Mouse (Mus musculus) midbrain, embryonic 16.5 days (tissue): ENCODE data around the gene 1700023F06Rik. TPM values are rescaled to one million over a fixed set of nuclear protein-coding genes. Genes with fewer than 3 reads are reported as not detected.

Source experiments
- ATAC-seq: fragments of 200-750 bp; cut with Nextera tagmentation; 2 replicates; pipeline ENCODE4 v1.8.0; 2017; ENCODE audit warnings: moderate TSS enrichment
- H3K27ac ChIP-seq: fragments of 300-500 bp; sonication (generic); 2 replicates; pipeline ENCODE4 v1.5.1; 2014; ENCODE audit warnings: mild to moderate bottlenecking, low read length, mixed read lengths
- H3K27me3 ChIP-seq: fragments of 300-500 bp; sonication (generic); 2 replicates; pipeline ENCODE4 v1.6.1; 2014; ENCODE audit warnings: low read depth, low read length, mixed read lengths; ENCODE audit not compliant: control insufficient read depth, insufficient read depth
- H3K36me3 ChIP-seq: fragments of 300-500 bp; sonication (generic); 2 replicates; pipeline ENCODE4 v1.6.1; 2014; ENCODE audit warnings: mild to moderate bottlenecking, low read length, moderate library complexity, mixed read lengths; ENCODE audit not compliant: control insufficient read depth, insufficient read depth
- H3K4me1 ChIP-seq: fragments of 300-500 bp; sonication (generic); 2 replicates; pipeline ENCODE4 v1.6.1; 2014; ENCODE audit warnings: mild to moderate bottlenecking, low read length, mixed read lengths; ENCODE audit not compliant: control insufficient read depth, insufficient read depth
- H3K4me2 ChIP-seq: fragments of 300-500 bp; sonication (generic); 2 replicates; pipeline ENCODE4 v1.6.1; 2014; ENCODE audit warnings: mild to moderate bottlenecking, low read length, mixed read lengths
- H3K4me3 ChIP-seq: fragments of 300-500 bp; sonication (generic); 2 replicates; pipeline ENCODE4 v1.5.1; 2014; ENCODE audit warnings: low read depth, mild to moderate bottlenecking, low read length, moderate library complexity, mixed read lengths
- H3K9ac ChIP-seq: fragments of 300-500 bp; sonication (generic); 2 replicates; pipeline ENCODE4 v1.6.1; 2014; ENCODE audit warnings: low read depth, low read length, mixed read lengths
- H3K9me3 ChIP-seq: fragments of 300-500 bp; sonication (generic); replicated peaks from 2 replicates; pipeline ENCODE4 v1.6.1; 2014; ENCODE audit warnings: mild to moderate bottlenecking, low read length, mixed read lengths; ENCODE audit not compliant: control insufficient read depth, poor library complexity, severe bottlenecking
- WGBS: fragments of 180-500 bp; shearing (Covaris S2); extraction: QIAGEN DNeasy Blood & Tissue Kit; methylation state at CpG from one replicate; pipeline ENCODE4 v1.1.7; 2014; 5-methylcytosine and 5-hydroxymethylcytosine counted together
- polyA plus RNA-seq: library from polyadenylated mRNA; unstranded; fragments of >200 nt; fragmentation: Nextera tagmentation; extraction: Ambion mirVana; gene quantifications from 2 replicates; pipeline ENCODE4 v1.2.1, GENCODE M21; 2015

The 1700023F06Rik gene
- polyA plus RNA-seq, 1 experiment from 2014 or later: 2.3 TPM

DNA sequence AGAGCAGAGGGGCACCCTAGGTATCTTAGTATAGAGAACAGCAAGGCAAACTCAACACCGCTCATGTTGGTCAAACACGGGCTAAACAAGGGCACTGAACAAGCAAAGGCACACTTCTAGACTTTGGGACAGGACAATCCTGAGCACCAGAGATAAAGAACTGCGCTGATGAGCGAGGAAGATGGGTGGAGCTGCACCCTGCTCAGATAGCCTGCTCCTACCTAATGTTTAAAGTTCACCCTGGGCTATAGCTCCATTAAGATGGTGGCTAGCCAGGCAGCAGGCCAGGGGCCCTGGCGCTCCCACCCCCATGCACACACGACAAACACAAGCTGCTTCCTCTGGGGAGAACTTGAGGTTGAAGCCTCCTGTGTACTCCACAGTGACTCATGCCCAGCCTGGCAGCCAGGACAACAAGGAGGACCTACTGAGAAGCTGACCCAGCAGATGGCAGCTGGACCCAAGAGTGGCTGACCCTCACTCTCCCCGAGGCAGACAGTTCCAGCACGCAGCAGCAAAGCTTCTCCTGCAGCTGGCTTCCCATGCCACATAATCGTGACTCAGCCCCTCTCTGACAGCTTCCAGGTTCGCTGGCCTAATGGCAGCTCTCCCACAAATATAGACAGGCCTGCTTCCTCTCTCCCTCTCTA, 37.8 kb upstream of the 1700023F06Rik start:
- Histone ChIP-seq H3K27me3 (no peaks in the 10 kb centered on the region), H3K9me3 (no peaks in the 10 kb centered on the region), H3K9ac (peak overlapping the region; percentile 14; the same call in 1 of the 2 replicates), H3K27ac (no peak overlapping the region), H3K4me2 (no peak overlapping the region), H3K4me1 (peaks cover 23% of the 10 kb centered on the region), H3K36me3 (no peaks in the 10 kb centered on the region), H3K4me3 (no peak overlapping the region)
- no peak for ATAC-seq
- WGBS: 71% methylated on average over 10 of the region's 10 CpGs

DNA sequence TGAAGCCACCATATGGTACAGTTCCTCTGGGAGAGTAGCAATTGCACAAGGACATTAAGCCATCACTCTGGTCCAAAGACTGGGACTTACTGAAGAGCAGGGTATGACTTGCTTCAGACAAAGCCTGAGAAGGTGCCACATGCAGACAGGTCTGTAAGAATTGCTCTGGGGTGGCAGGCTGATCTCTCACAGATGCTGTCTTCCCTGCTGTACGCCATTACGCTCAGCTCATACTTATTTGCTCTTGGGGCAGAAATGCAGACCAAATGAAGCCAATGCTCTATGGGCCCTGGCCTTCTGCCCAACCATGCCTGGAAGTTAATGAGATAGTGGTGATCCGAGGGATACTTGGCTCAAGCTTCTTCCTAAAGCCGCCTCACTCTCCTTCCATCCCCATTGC, 36.5 kb upstream of the 1700023F06Rik start:
- Histone ChIP-seq H3K9ac (no peak overlapping the region), H3K27me3 (no peaks in the 10 kb centered on the region), H3K4me3 (no peak overlapping the region), H3K36me3 (peaks cover 2% of the 10 kb centered on the region; the same call in 1 of the 2 replicates), H3K9me3 (no peaks in the 10 kb centered on the region), H3K4me2 (no peak overlapping the region), H3K4me1 (peaks cover 23% of the 10 kb centered on the region), H3K27ac (no peak overlapping the region)
- ATAC-seq: no peak
- WGBS: 79% methylated on average over 4 of the region's 4 CpGs

- H3K27ac ChIP-seq: no peak overlapping the region
- ATAC-seq: no peak
- WGBS: 52% methylated on average over 7 of the region's 7 CpGs
- H3K4me2 ChIP-seq: no peak overlapping the region
- H3K36me3 ChIP-seq: peaks cover 23% of the 10 kb centered on the region
- no peaks in the 10 kb centered on the region for H3K27me3 ChIP-seq
- no peak overlapping the region for H3K9ac ChIP-seq
- no peaks in the 10 kb centered on the region for H3K9me3 ChIP-seq
- H3K4me1 ChIP-seq: peaks cover 2% of the 10 kb centered on the region; the same call in 1 of the 2 replicates
- H3K4me3 ChIP-seq: no peak overlapping the region
Observed at GRCm38 (mm10) chr11:103240740-103241139, 32.4 kb upstream of the 1700023F06Rik start.

DNA sequence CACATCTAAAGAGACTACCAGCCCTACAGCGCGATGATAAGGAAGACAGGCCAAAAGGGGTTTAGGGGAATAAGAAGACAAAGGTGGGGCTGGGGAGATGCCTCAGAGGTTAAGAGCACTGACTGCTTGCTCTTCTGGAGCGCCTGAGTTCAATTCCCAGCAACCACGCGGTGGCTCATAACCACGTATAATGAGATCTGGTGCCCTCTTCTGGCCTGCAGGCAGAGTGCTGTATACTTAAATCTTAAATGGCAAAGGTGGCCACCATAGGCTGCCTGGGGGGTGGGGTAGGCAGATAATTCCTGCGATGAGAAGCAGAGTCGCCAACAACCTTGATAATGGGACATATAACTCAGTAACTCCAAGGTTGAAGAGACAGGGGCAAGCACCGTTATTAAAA, 29.4 kb upstream of the 1700023F06Rik start:
- no peaks in the 10 kb centered on the region for H3K27me3 ChIP-seq
- peaks cover 2% of the 10 kb centered on the region; the same call in 1 of the 2 replicates for H3K4me1 ChIP-seq
- WGBS: 76% methylated on average over 9 of the region's 9 CpGs
- no peak overlapping the region for H3K4me2 ChIP-seq
- no peaks in the 10 kb centered on the region for H3K9me3 ChIP-seq
- H3K9ac ChIP-seq: no peak overlapping the region
- H3K27ac ChIP-seq: no peak overlapping the region
- peaks cover 23% of the 10 kb centered on the region for H3K36me3 ChIP-seq
- no peak overlapping the region for H3K4me3 ChIP-seq
- ATAC-seq: no peak

DNA sequence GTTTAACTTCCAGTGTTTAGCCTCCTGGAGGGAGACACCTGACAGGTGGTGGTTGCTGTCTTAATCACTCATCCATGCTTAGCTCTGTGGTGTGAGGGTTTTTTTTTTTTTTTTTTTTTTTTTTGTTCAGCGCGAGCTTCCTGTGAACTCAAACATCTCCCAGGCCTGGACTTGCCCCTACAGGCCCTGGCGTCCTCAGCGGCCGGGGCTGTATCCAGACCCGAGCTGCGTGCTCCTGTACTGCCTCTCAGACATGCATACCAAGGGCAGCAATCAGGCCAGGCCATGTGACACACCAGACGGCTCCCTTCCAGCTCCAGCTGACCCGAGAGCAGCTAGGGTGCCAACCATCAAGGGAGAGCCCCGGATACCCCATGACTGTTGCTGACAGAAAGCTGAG, 28.5 kb upstream of the 1700023F06Rik start:
- no peak overlapping the region for H3K27ac ChIP-seq
- H3K27me3 ChIP-seq: no peaks in the 10 kb centered on the region
- H3K4me2 ChIP-seq: no peak overlapping the region
- peaks cover 23% of the 10 kb centered on the region for H3K36me3 ChIP-seq
- WGBS: 84% methylated on average over 10 of the region's 10 CpGs
- no peak overlapping the region for H3K4me3 ChIP-seq
- no peaks in the 10 kb centered on the region for H3K9me3 ChIP-seq
- H3K9ac ChIP-seq: no peak overlapping the region; the same call in 1 of the 2 replicates
- peaks cover 2% of the 10 kb centered on the region; the same call in 1 of the 2 replicates for H3K4me1 ChIP-seq
- ATAC-seq: no peak

DNA sequence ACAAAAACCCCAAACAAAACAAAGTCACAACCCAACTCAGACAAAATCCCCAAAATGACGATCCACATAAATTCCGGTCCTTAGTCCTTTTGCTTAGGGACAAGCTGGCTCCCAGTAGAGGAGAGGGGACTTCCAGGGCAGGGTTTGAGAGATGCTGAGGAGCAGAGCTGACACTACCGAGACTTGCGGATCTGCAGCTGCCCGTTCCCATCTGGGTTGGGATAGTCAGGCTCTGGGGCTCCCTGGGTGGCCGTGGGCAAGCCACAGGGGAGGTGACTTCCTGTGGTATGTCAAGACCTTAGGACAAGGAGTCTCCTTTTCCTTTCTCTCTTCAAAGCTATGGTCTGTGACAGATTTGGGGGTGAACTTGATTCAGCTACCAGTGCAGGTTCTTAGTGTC, 28.1 kb upstream of the 1700023F06Rik start:
- Histone ChIP-seq H3K4me2 (no peak overlapping the region), H3K27ac (no peak overlapping the region), H3K36me3 (peaks cover 23% of the 10 kb centered on the region), H3K9me3 (no peaks in the 10 kb centered on the region), H3K9ac (no peak overlapping the region; the same call in 1 of the 2 replicates), H3K27me3 (no peaks in the 10 kb centered on the region), H3K4me3 (no peak overlapping the region), H3K4me1 (no peaks in the 10 kb centered on the region)
- ATAC-seq: no peak
- 88% methylated on average over 6 of the region's 6 CpGs for WGBS

GRCm38 (mm10) chr11:103235702-103236101, 27.3 kb upstream of the 1700023F06Rik start:
- Histone ChIP-seq H3K4me2 (no peak overlapping the region), H3K9me3 (no peaks in the 10 kb centered on the region), H3K9ac (no peak overlapping the region), H3K4me3 (no peak overlapping the region), H3K27ac (no peak overlapping the region), H3K36me3 (peaks cover 21% of the 10 kb centered on the region), H3K4me1 (no peaks in the 10 kb centered on the region), H3K27me3 (no peaks in the 10 kb centered on the region)
- 75% methylated on average over 11 of the region's 11 CpGs for WGBS
- no peak for ATAC-seq

DNA sequence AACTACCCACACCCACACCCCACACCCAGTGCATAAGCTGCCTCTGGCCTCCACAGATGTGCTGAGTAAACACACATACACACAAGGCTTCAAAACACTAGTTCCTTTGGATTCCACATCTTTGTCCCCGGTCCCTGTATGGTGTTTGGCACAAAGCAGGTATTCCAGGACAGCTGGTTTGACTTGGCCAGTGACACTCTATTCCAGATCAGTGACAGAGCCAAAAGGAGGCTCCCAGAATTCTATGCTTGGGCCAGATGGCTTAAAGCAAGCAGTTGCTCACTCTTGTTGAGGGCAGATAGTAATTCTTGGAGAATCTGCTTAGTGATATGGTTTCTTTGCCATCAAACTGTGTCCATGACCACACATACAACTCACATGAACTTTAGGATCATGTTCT, 26.1 kb upstream of the 1700023F06Rik start:
- H3K27me3 ChIP-seq: no peaks in the 10 kb centered on the region
- H3K36me3 ChIP-seq: peaks cover 25% of the 10 kb centered on the region
- no peaks in the 10 kb centered on the region; the same call in 1 of the 2 replicates for H3K9me3 ChIP-seq
- 64% methylated on average over 1 of the region's 1 CpGs for WGBS
- no peak overlapping the region for H3K4me2 ChIP-seq
- ATAC-seq: no peak
- H3K4me3 ChIP-seq: no peak overlapping the region
- H3K27ac ChIP-seq: no peak overlapping the region
- H3K4me1 ChIP-seq: no peaks in the 10 kb centered on the region
- H3K9ac ChIP-seq: no peak overlapping the region

DNA sequence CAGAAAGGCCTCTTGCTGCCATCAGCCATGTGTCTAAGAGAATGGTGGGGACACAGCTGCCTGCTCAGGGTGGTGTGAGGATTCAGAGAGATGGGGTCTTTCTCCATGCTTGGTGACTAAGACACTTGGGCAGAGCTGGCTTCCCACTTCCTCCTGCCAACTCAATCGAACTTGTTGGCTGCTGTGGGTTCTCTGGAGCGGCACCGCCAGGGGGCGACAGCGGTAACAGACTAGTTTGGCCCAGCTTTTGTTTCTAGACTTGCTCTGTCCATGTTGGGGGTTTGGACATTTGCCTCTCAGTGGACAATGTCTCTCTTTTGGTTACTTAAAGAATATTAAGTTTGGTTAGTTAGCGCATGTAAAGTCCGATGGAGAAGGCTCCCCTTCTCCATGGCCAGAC, 24.6 kb upstream of the 1700023F06Rik start:
- H3K9ac ChIP-seq: no peak overlapping the region
- no peaks in the 10 kb centered on the region; the same call in 1 of the 2 replicates for H3K9me3 ChIP-seq
- no peak overlapping the region for H3K4me3 ChIP-seq
- ATAC-seq: no peak
- WGBS: 33% methylated on average over 7 of the region's 7 CpGs
- H3K4me1 ChIP-seq: no peaks in the 10 kb centered on the region
- H3K27me3 ChIP-seq: no peaks in the 10 kb centered on the region
- H3K36me3 ChIP-seq: peaks cover 21% of the 10 kb centered on the region
- H3K4me2 ChIP-seq: no peak overlapping the region
- no peak overlapping the region for H3K27ac ChIP-seq
